Mouse (Mus musculus): Measurements from ENCODE around the gene Rnf41. TPM values are rescaled to one million over a fixed set of nuclear protein-coding genes. Genes with fewer than 3 reads are reported as not detected.

Gene Rnf41
- polyA plus RNA-seq, 1 experiment from 2014 or later: 43.3 TPM

GRCm38 (mm10) chr10:128380565-128380964 lies 30.9 kb upstream of the Rnf41 start:
- ChIA-PET CTCF (no interaction called here), POLR2A (no interaction called here)
- no peaks in the 10 kb centered on the region for H3K27me3 ChIP-seq
- DNase-seq (ENCODE audit: low read depth, low spot score) (no peak), ATAC-seq (no peak)
- no peak for TF ChIP-seq CTCF (IDR thresholded peaks at IDR 0.05)
- in situ Hi-C loops (cut with MboI; ENCODE audit: low pct_unique_long_range_greater_than_20kb): no loop called here

GRCm38 (mm10) chr10:128382482-128382881 lies 29.0 kb upstream of the Rnf41 start:
- POLR2A ChIA-PET: interaction anchor here (1.2 to 1.4 kb wide), 2 partner anchors 14 to 96 kb away, joined by 3 read pairs; partner anchors contain the start of gene Coq10a
- DNase-seq (ENCODE audit: low read depth, low spot score) (no peak), ATAC-seq (no peak)
- H3K27me3 ChIP-seq: no peaks in the 10 kb centered on the region
- CTCF ChIA-PET: no interaction called here
- in situ Hi-C loops (cut with MboI; ENCODE audit: low pct_unique_long_range_greater_than_20kb): no loop called here
- TF ChIP-seq CTCF (IDR thresholded peaks at IDR 0.05): no peak

- no peak for DNase-seq (ENCODE audit: low read depth, low spot score)
- CTCF ChIA-PET: no interaction called here
- no peak for TF ChIP-seq CTCF (IDR thresholded peaks at IDR 0.05)
- no peak for ATAC-seq
- H3K27me3 ChIP-seq: no peaks in the 10 kb centered on the region
- in situ Hi-C loops (cut with MboI; ENCODE audit: low pct_unique_long_range_greater_than_20kb): no loop called here
- POLR2A ChIA-PET: interaction anchor here (1.5 kb wide), 1 partner anchor 9 kb away, joined by 7 read pairs; the partner anchor contains the start of gene Ankrd52
These were observed 25.6 kb upstream of the Rnf41 start for GRCm38 (mm10) chr10:128385902-128386301.

GRCm38 (mm10) chr10:128388941-128389340 lies 22.5 kb upstream of the Rnf41 start:
- in situ Hi-C loops (cut with MboI; ENCODE audit: low pct_unique_long_range_greater_than_20kb): no loop called here
- H3K27me3 ChIP-seq: no peaks in the 10 kb centered on the region
- ChIA-PET POLR2A (no interaction called here), CTCF (no interaction called here)
- ATAC-seq: no peak
- no peak for TF ChIP-seq CTCF (IDR thresholded peaks at IDR 0.05)
- DNase-seq (ENCODE audit: low read depth, low spot score): no peak

GRCm38 (mm10) chr10:128389570-128389969 lies 21.9 kb upstream of the Rnf41 start:
- CTCF ChIA-PET: no interaction called here
- H3K27me3 ChIP-seq: no peaks in the 10 kb centered on the region
- ATAC-seq (no peak), DNase-seq (ENCODE audit: low read depth, low spot score) (no peak)
- POLR2A ChIA-PET: no interaction called here
- in situ Hi-C loops (cut with MboI; ENCODE audit: low pct_unique_long_range_greater_than_20kb): no loop called here
- TF ChIP-seq CTCF (IDR thresholded peaks at IDR 0.05): no peak

GRCm38 (mm10) chr10:128390366-128390765 lies 21.1 kb upstream of the Rnf41 start:
- DNase-seq (ENCODE audit: low read depth, low spot score): no peak
- in situ Hi-C loops (cut with MboI; ENCODE audit: low pct_unique_long_range_greater_than_20kb): no loop called here
- no peaks in the 10 kb centered on the region for H3K27me3 ChIP-seq
- POLR2A ChIA-PET: interaction anchor here (0.6 kb wide), 1 partner anchor 175 kb away, joined by 6 read pairs; no protein-coding TSS in a partner anchor
- TF ChIP-seq CTCF (IDR thresholded peaks at IDR 0.05): no peak
- ATAC-seq: no peak
- CTCF ChIA-PET: no interaction called here

- POLR2A ChIA-PET: no interaction called here
- CTCF ChIA-PET: no interaction called here
- TF ChIP-seq CTCF (IDR thresholded peaks at IDR 0.05): no peak
- in situ Hi-C loops (cut with MboI; ENCODE audit: low pct_unique_long_range_greater_than_20kb): no loop called here
- ATAC-seq (no peak), DNase-seq (ENCODE audit: low read depth, low spot score) (no peak)
- no peaks in the 10 kb centered on the region for H3K27me3 ChIP-seq
These were observed 19.6 kb upstream of the Rnf41 start for GRCm38 (mm10) chr10:128391850-128392249.

- CTCF ChIA-PET: no interaction called here
- in situ Hi-C loops (cut with MboI; ENCODE audit: low pct_unique_long_range_greater_than_20kb): no loop called here
- DNase-seq (ENCODE audit: low read depth, low spot score): no peak
- POLR2A ChIA-PET: interaction anchor here (0.8 kb wide), 2 partner anchors 11 to 53 kb away, joined by 3 to 8 read pairs; no protein-coding TSS in a partner anchor
- ATAC-seq: no peak
- H3K27me3 ChIP-seq: no peaks in the 10 kb centered on the region
- no peak for TF ChIP-seq CTCF (IDR thresholded peaks at IDR 0.05)
These were observed 15.3 kb upstream of the Rnf41 start for GRCm38 (mm10) chr10:128396017-128396673.

GRCm38 (mm10) chr10:128396716-128397264 lies 14.7 kb upstream of the Rnf41 start:
- POLR2A ChIA-PET: interaction anchor here (0.8 kb wide), 2 partner anchors 12 to 52 kb away, joined by 3 to 8 read pairs; no protein-coding TSS in a partner anchor
- H3K27me3 ChIP-seq: no peaks in the 10 kb centered on the region
- DNase-seq (ENCODE audit: low read depth, low spot score): no peak
- CTCF ChIA-PET: no interaction called here
- no peak for ATAC-seq
- no peak for TF ChIP-seq CTCF (IDR thresholded peaks at IDR 0.05)
- in situ Hi-C loops (cut with MboI; ENCODE audit: low pct_unique_long_range_greater_than_20kb): no loop called here

- DNase-seq (ENCODE audit: low read depth, low spot score): no peak
- in situ Hi-C loops (cut with MboI; ENCODE audit: low pct_unique_long_range_greater_than_20kb): no loop called here
- ATAC-seq: no peak
- POLR2A ChIA-PET: no interaction called here
- no peaks in the 10 kb centered on the region for H3K27me3 ChIP-seq
- no peak for TF ChIP-seq CTCF (IDR thresholded peaks at IDR 0.05)
- CTCF ChIA-PET: no interaction called here
These were observed 14.0 kb upstream of the Rnf41 start for GRCm38 (mm10) chr10:128397466-128397865.

GRCm38 (mm10) chr10:128400338-128400737 lies 11.1 kb upstream of the Rnf41 start:
- ATAC-seq: no peak
- ChIA-PET CTCF (interaction anchor here (1.3 kb wide), 1 partner anchor 17 kb away, joined by 3 read pairs; no protein-coding TSS in a partner anchor), POLR2A (interaction anchor here (1.9 kb wide), 1 partner anchor 9 kb away, joined by 5 read pairs; no protein-coding TSS in a partner anchor)
- in situ Hi-C loops (cut with MboI; ENCODE audit: low pct_unique_long_range_greater_than_20kb): no loop called here
- H3K27me3 ChIP-seq: no peaks in the 10 kb centered on the region
- DNase-seq (ENCODE audit: low read depth, low spot score): no peak
- TF ChIP-seq CTCF (IDR thresholded peaks at IDR 0.05): no peak

Measured in Patski (cell line).